Comparison of ENCODE assay signal across 10 mouse cellular contexts in genomic region chr6:84320586-84320985, GRCm38 (mm10).
A peak's percentile ranks its signal among the peaks of the same experiment; 100 is the strongest.
DNase-seq lines count a peak whose midpoint lies in the region; ATAC-seq lines count a peak whose summit lies in the region.
"Had no signal": no experiment of that assay in that cellular context is flagged by ENCODE, and none has a peak within 500 bp of the region (broad histone marks: within the 10 kb centered on the region; RNA-seq: fewer than 3 reads in every experiment).

No protein-coding gene starts in this region.

- 72% methylated on average over 1 of the region's 1 CpGs for WGBS in forebrain, embryonic 11.5 days
- 50% methylated on average over 1 of the region's 1 CpGs for WGBS in forebrain, embryonic 10.5 days
- WGBS in forebrain, embryonic 12.5 days = 74% methylated on average over 1 of the region's 1 CpGs

- H3K4me1 ChIP-seq in forebrain, embryonic 11.5 days (replicated peaks; ENCODE audit: control insufficient read depth, insufficient read depth, low read length) = no peaks in the 10 kb centered on the region
- 0 out of 2 replicates have a peak, but pooled peaks cover 6% of the 10 kb centered on the region for H3K4me1 ChIP-seq in forebrain, embryonic 10.5 days
- H3K4me1 ChIP-seq in forebrain, embryonic 12.5 days = no peaks in the 10 kb centered on the region; the same call in 1 of the 2 replicates

- no peak overlapping the region for H3K4me3 ChIP-seq in forebrain, embryonic 11.5 days (ENCODE audit: low read depth, low read length)
- H3K4me3 ChIP-seq in forebrain, embryonic 10.5 days = no peak overlapping the region
- no peak overlapping the region for H3K4me3 ChIP-seq in forebrain, embryonic 12.5 days (replicated peaks)
- H3K4me3 ChIP-seq: embryonic facial prominence, embryonic 12.5 days; limb, embryonic 15.5 days had no signal

- H3K27ac ChIP-seq in forebrain, embryonic 11.5 days (ENCODE audit: low read depth, low read length) = no peak overlapping the region
- H3K27ac ChIP-seq in forebrain, embryonic 10.5 days = no peak overlapping the region
- no peak overlapping the region for H3K27ac ChIP-seq in forebrain, embryonic 12.5 days
- H3K27ac ChIP-seq: embryonic facial prominence, embryonic 12.5 days; limb, embryonic 15.5 days had no signal

- peak; percentile 50 for DNase-seq in forebrain, embryonic 11.5 days (ENCODE audit: low spot score)
- DNase-seq in forebrain, embryonic 10.5 days (ENCODE audit: extremely low spot score, low spot score) = no peak
- DNase-seq in lung, adult 18-20 months = peak; percentile 24 to 38
- DNase-seq in lung, postnatal 25 days (ENCODE audit: low spot score) = no peak
- peak; percentile 38 for DNase-seq in embryo, embryonic 11 days
- peak; percentile 22 for DNase-seq in right cerebral cortex, postnatal 4 days
- DNase-seq in natural killer cell, adult 2 months (ENCODE audit: low spot score in 2 of 2) = no peak

- H3K27me3 ChIP-seq in forebrain, embryonic 11.5 days (ENCODE audit: control insufficient read depth, insufficient read depth, low read length) = no peaks in the 10 kb centered on the region
- peaks cover 14% of the 10 kb centered on the region for H3K27me3 ChIP-seq in forebrain, embryonic 10.5 days (ENCODE audit: poor library complexity, severe bottlenecking)
- no peaks in the 10 kb centered on the region for H3K27me3 ChIP-seq in forebrain, embryonic 12.5 days
- H3K27me3 ChIP-seq: embryonic facial prominence, embryonic 12.5 days had no signal

- H3K36me3 ChIP-seq in forebrain, embryonic 11.5 days (ENCODE audit: control insufficient read depth, insufficient read depth, low read length) = no peaks in the 10 kb centered on the region
- no peaks in the 10 kb centered on the region for H3K36me3 ChIP-seq in forebrain, embryonic 10.5 days (replicated peaks)
- H3K36me3 ChIP-seq in forebrain, embryonic 12.5 days (replicated peaks) = no peaks in the 10 kb centered on the region
- H3K36me3 ChIP-seq: embryonic facial prominence, embryonic 12.5 days; limb, embryonic 15.5 days had no signal

- ATAC-seq in forebrain, embryonic 11.5 days (replicated peaks; ENCODE audit: low FRiP score) = no peak
- ATAC-seq in forebrain, embryonic 12.5 days (ENCODE audit: low FRiP score) = no peak

- no peak overlapping the region for H3K9ac ChIP-seq in forebrain, embryonic 11.5 days (ENCODE audit: low read length)
- no peak overlapping the region for H3K9ac ChIP-seq in forebrain, embryonic 12.5 days
- H3K9ac ChIP-seq: embryonic facial prominence, embryonic 12.5 days; limb, embryonic 15.5 days had no signal

- H3K4me2 ChIP-seq in forebrain, embryonic 11.5 days (ENCODE audit: low read depth, low read length, severe bottlenecking) = no peak overlapping the region
- H3K4me2 ChIP-seq in forebrain, embryonic 12.5 days = no peak overlapping the region
- H3K4me2 ChIP-seq: embryonic facial prominence, embryonic 12.5 days; limb, embryonic 15.5 days had no signal

- H3K9me3 ChIP-seq in forebrain, embryonic 11.5 days (ENCODE audit: control insufficient read depth, low read length) = no peaks in the 10 kb centered on the region
- H3K9me3 ChIP-seq in forebrain, embryonic 10.5 days = no peaks in the 10 kb centered on the region
- H3K9me3 ChIP-seq in forebrain, embryonic 12.5 days = no peaks in the 10 kb centered on the region
- H3K9me3 ChIP-seq: embryonic facial prominence, embryonic 12.5 days; limb, embryonic 15.5 days had no signal

Comparison
In these comparisons a context has a peak if more than half of its experiments do, and no peak if none do; other contexts are left out.
1. DNase-seq: peak in forebrain, embryonic 11.5 days (single experiment), lung, adult 18-20 months (2 of 2), embryo, embryonic 11 days (single experiment) and right cerebral cortex, postnatal 4 days (single experiment); none in forebrain, embryonic 10.5 days (single experiment), lung, postnatal 25 days (single experiment) and natural killer cell, adult 2 months (0 of 2).